Mouse (Mus musculus): Measurements from ENCODE around the gene Adamts5.

DNA sequence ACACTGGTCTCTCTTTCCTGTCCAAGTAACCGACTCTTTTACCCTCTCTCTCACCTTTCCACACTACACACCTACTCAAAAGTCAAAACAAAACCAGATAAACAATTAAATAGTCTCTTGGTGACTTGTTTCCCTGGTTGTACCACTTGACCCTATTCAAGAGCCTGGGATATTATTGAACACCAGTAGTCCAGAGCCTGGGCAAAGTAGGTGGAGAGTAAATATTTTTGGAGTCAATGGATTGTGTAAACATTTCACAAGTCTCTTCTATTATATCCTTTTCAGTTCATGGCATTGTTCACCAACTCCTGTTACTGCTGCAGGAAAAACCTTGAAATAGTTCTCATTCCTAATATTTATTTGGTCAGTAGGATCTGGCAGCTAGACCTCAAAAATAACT lies 20.8 kb upstream of the Adamts5 start:
- TF ChIP-seq CTCF (IDR thresholded peaks at IDR 0.05; ENCODE audit: low read depth): no peak
- TF ChIP-seq EP300 (IDR thresholded peaks at IDR 0.05; ENCODE audit: low read depth): no peak

Measured in liver, embryonic 14.5 days (tissue).